Mouse (Mus musculus): ENCODE data around the gene Lmf1.

Gene Lmf1

DNA sequence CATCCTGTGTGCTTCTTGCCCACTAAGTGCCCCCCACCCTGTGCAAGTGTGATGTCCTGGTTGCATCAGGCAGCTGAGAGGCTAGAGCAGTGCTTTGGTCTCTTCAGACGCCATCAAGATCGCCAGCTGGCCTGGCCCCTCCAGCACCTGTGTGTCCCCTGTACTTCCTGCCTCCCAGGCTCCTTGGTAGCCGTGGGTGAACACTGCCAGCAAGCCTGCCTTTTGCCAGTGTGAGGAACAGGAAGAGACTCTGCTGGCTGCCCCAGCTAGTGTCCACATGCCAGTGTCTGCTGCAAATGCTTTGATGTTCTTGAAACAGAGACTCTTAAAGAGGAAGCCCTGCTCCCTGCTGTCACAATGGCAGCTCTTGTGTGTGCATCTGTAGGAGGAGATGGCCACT lies 18.7 kb downstream of the Lmf1 start:
- in situ Hi-C loops (cut with MboI; ENCODE audit: low sequenced_read_pairs) = no loop called here

DNA sequence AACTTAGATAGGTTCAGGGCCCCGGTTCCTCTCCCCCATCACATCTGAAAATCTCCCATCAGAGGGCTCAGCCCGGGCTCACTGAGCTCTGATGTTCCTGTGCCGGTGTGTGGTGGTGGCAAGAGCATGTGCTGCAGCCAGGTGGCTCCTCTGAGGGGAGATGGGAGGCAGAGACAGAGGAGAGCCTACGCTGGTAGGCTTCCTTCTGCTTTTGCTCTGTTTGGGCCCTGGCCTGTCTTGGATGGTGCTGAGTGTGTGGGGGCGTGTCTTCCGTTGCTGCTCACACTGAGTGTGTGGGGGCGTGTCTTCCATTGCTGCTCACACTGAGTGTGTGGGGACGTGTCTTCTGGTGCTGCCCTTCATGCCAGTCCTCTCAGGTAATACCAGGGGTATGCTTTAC lies 23.5 kb downstream of the Lmf1 start:
- in situ Hi-C loops (cut with MboI; ENCODE audit: low sequenced_read_pairs) = no loop called here

DNA sequence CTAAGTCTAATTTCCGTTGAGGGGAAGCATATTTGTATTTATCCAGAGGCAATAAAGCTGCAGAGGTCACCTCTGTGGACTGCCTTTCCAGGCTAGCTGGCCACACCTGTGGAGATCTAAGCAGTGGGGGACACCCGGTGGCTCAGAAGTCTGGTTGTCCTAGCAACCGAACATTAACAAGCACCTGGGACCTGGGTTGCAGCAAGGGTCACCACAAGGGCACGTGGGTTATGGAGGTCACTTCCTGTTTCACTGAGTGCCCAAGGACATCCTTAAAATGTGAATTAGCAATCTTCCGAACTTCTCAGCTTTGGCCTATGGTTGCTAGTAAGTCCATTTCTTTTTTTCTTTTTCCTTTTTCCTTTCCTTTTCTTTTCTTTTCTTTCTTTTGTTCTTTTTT lies 25.3 kb downstream of the Lmf1 start:
- in situ Hi-C loops (cut with MboI; ENCODE audit: low sequenced_read_pairs) = no loop called here

DNA sequence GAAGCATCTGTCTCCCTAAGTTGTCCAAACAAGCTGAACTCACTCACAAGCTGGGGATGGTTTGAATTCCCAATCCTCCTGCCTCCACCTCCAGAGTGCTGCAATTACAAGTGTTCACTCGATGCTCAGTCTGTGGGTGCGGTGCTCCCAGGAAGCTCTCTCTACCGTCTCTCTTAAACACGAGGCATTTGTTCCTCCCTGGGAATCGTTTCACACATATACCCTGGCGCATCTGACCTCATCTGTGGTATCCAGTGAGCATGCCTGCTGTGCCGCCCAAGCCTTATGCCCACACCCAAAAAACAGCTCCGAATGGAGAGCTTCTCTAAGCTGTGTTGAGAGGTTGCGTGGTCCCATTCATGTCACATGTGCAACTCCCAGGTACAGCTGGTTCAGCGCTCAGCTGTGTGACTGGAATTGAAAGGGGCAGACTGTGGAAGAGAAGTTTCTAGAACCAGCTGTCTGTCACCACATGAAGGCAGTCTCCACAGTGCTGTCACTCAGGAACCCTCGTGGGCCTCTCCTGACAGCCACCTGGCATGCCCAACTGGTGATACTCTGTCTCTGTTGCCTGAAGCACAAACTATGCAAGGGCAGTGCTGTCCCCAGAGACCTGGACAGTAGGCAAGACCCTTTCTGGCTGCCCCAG lies 29.4 kb downstream of the Lmf1 start:
- in situ Hi-C loops (cut with MboI; ENCODE audit: low sequenced_read_pairs) = no loop called here

DNA sequence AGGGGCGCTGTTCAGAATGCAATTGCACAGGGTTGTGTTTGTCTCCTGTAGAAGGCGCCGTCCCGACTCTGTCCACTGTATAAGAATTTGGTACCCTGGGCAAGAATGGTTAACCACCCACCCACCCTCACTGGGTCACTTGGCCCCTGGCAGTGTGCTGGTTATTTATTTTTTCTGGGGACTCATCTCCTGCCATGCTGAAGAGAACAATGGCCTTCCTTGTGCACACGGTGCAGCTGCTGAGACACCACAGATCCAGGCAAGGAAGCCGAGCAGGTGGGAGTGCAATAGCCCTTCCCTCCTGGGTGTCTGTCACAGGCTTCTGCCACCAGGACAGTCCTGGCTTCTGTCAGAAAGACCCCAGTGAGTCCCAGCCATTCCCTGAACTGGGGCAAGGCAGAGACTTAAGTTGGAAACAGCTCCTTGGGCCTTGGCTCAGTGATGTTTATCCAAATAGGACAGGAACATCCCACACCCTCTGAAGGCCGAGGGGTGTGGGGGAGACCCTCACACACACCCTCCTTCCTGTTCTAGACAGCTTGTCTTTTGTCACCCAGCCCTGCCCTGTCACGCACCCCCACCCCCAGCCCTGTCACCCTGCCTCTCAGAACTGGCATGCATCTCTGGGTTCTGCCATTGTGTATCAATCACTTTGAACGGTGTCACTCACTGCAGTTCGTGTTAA lies 30.1 kb downstream of the Lmf1 start:
- in situ Hi-C loops (cut with MboI; ENCODE audit: low sequenced_read_pairs) = no loop called here

DNA sequence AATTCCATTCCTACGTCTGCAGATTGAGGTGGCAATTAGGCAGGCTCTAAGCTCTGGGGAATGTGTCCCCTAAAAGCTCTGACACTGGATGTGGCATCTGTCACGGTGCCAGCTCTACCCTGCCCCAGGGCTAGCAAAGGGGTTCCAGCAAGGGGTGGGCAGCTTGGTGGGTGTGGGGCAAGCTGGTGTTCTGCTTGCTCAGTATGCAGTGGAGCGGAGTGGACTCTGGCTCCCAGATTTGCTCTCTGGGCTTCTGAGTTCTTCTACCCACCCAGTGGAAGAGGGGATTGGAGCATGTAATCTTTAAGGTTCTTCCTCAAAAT lies 30.6 kb downstream of the Lmf1 start:
- in situ Hi-C loops (cut with MboI; ENCODE audit: low sequenced_read_pairs) = no loop called here

DNA sequence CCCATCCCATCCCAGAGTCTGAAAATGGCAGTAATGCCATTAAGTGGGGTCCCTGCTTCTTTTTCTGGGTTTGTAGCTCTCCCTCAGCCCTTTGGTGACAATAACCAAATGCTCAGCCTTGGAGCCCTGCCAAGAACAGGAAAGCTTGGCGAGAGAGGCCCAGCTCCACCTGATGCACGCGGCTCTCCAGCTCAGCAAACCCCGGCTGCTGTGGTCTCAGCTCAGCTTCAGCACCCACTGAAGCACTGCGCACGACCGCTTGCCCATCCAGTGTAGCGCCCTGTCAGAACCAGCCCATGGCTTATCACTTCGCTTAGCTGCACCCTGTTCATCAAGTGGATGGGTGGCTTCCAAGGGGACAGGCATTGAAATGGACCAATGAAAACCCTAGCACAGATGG lies 31.3 kb downstream of the Lmf1 start:
- in situ Hi-C loops (cut with MboI; ENCODE audit: low sequenced_read_pairs) = no loop called here

DNA sequence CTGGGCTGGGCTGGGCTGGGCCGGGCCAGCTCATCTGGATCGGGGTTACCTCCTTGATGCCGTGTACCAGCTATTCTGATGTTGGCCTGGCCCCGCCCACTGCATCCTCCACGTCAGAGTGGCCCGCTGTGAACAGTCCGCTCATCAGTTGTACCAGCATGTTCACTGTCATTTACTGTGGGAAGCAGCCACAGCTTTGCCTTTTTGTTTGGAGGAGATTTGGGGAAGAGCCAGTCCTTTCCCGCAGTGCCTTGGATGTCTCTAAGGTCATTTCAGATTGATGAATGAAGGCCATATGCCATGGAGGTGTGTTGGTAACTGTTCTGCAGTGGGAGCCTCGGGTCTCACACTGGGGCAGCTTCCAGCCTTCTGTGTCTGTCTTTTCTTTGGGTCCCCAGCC lies 33.7 kb downstream of the Lmf1 start:
- in situ Hi-C loops (cut with MboI; ENCODE audit: low sequenced_read_pairs) = no loop called here

DNA sequence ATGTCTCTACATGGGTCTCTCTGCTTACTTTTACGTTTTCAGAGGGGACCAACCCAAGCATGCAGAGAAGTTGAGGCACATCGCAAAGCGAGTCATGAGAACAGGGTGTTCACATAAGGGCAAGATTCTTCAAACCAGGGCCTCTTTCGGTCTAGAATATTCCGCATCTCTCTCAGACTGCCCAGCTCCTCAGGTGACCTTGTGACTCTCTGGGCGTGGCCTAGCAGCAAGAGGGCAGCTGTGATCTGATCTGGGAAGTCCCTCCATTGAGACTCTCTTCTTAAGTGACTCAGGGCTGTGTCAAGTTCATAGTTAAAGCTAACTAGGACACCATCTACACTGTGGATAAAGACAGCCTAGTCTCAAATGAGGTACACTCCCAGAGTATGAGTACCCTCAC lies 34.4 kb downstream of the Lmf1 start:
- in situ Hi-C loops (cut with MboI; ENCODE audit: low sequenced_read_pairs) = no loop called here

DNA sequence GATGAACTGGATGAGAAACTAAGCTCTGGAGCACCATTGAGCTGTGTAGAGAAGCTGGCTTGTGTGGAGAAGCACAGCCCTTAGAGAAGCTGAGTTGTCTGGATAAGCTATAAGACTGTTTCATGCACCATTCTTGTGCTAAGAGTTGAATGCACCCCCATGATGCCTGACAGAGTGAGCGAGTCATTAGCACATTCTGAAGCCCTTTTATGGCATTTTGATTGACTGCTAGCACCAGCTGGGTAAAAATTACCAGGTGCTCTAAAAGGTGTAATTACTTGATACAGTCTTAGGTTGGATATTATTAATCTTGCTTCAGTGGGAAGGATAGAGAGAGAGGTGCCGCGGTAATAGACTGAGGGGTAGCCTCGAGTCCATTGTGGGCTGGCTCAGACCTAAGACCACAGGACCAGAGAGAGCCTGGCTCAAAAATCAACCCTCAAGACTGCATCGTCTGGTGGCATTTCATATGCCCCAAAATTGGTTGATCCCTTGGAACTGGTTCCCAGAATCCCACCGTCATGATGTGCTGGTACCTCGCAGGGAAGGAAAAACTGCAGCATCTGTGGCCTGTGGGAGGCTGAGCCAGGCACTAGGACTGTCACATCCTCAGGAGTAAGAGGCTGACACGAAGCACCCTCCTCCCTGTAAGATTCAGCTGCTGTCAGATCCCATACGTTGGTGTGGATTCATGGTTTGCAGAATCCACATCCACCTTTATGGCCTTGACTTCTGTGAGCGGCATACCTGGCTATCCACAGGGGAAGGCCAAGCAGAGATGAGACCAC lies 36.0 kb downstream of the Lmf1 start:
- in situ Hi-C loops (cut with MboI; ENCODE audit: low sequenced_read_pairs) = no loop called here

DNA sequence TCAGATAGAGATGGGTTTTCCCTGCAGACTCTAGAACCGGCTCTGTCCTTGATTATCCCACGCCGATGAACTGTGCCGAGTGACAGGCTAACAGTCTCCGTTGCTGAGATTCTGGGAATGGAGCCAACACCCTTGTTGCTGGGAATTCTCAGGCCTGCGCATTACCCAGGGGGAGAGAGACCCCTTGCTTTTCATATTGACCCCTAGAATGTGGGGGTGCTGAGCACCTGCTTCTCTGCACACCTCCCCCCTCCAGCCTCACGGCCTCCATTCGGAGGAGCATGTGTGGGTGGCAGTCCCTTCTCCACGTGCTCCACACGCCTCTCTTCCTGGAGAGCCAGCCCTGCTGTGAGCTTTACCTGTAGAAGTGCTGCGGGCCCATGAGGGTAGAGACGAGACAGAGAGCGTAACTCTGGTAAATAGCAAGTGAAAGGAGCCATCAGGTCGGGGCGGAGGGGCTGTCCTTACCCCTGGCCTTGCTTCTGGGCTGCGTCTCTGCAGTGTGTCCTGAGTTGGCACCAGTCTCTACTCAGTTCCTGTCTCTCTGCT lies 39.7 kb downstream of the Lmf1 start:
- in situ Hi-C loops (cut with MboI; ENCODE audit: low sequenced_read_pairs) = no loop called here

DNA sequence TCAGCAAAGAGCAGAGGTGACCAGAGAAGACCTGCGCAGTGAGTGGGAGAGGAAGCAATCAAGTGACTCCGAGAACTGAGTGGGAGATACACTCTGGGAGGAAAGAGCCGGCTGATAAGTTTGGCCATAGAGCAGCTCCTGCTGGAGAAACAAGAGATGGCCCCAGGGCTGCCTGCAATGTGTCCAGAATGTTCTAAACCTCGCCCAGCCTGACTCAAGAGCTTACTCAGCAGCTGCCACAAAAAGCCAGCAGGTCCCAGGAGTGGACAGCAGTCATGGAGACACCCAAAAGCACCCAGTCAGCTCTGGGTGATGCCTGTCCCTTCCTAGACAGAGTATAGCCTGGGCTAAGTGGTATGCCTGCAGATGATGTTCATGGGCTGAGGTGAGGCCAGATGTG lies 44.6 kb downstream of the Lmf1 start:
- in situ Hi-C loops (cut with MboI; ENCODE audit: low sequenced_read_pairs) = no loop called here

DNA sequence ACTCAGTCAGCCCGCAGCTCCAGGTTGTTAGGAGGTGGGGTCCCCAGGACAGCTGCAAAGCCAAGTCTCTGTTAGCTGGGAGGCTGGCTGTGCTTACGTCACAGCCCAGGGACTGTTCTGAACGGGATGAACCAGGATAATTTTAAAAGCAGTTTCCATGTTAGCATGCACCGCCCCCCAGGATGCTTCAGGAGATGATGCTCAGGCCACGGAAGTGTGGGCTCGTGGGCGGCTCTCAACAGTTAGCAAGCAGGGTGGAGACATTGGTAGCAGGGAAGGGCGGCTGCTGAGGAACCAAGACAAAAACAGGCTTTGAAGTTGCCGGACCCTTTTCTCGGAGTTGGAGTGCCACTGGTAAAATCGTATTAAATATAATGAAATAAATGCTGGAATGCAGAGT lies 45.0 kb downstream of the Lmf1 start:
- in situ Hi-C loops (cut with MboI; ENCODE audit: low sequenced_read_pairs) = no loop called here

DNA sequence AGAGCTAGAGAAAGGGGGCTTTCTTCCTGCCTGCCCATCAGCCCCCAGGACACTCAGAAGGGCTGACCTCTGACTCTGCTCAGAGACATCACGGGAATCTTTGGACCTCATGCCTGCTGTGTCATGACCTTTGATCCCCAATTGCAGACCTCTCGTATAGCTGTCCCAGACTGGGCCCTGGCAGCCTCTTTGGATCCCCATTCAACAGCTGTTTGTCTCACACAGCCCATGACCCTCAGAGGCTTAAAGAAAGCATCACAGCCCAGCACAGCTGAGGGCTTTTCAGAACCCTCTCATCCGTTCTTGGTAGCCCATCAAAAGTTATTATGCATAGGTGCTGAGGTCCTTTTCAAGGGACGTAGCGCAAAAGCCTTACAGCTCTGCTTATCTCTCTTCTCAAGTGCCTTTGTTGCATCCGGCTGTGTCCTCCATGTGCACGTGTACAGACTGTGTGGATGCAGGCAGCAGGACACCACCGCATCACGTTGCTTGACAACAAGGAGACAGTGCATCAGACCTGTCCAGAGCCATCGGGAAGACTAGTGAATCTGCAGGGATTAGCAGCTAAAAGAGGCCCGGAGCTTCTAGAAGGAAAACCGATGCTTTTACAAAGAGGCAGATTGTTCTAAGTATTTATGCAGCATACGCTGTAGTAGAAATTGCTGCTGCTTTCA lies 45.7 kb downstream of the Lmf1 start:
- in situ Hi-C loops (cut with MboI; ENCODE audit: low sequenced_read_pairs) = no loop called here

DNA sequence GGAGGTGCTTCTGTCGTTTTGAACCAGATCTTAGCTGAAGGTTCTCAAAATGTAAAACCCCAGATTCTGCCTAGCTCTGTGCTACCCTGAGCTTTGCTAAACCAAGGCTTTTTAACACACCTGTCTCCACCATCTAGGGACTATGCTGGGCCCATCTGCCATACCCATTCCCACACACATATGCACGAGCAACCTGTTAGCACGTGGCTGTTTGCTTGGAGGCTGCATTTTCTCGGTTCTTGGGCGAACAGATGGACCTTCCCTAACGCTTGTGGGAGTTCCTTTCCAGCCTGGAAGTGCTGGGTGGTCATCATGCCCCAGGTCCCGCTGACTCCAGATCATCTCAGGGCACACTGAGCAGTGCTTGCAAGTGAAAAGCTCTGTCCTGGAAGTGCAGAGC lies 46.4 kb downstream of the Lmf1 start:
- in situ Hi-C loops (cut with MboI; ENCODE audit: low sequenced_read_pairs) = no loop called here

DNA sequence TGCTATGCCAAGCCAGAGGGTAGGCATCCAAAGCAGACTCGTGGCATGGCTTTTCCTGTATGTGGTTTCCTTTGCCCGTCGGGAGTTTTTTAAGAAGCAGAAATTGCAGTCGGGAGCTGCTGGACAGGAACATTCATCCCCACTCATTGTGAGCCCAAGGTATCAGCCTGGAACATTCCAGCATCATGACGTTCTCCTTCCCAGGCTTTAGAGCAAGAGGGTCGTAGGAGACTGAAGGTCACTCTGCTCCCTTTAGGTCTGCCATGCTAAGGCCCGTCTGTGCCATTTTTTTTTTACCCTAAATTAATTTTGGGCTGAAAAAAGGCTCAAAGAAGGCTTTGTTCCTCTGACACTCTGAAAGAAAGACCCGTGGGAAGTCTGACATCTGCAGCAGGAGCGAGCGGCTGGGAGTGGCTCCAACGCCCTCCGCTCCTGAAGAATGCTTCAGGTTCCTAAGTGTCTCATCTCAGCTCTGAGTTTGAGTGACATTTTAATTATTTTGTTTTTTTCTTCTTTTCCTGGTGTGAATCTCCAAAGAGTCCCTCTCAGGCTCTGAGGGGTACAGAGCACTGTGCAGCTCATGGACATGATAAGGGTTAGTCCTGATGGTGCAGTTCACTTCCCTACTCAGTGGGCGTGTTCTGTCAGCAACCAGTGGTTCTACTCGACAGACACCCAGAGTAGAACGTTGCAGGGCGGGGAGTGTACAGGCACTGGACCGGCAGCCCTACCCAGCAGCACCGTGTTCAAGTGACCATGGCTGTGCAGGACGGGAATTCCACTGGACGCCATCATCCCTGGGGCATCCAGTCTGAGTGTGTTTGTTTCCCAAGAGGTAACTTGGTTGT lies 47.5 kb downstream of the Lmf1 start:
- in situ Hi-C loops (cut with MboI; ENCODE audit: low sequenced_read_pairs) = no loop called here

DNA sequence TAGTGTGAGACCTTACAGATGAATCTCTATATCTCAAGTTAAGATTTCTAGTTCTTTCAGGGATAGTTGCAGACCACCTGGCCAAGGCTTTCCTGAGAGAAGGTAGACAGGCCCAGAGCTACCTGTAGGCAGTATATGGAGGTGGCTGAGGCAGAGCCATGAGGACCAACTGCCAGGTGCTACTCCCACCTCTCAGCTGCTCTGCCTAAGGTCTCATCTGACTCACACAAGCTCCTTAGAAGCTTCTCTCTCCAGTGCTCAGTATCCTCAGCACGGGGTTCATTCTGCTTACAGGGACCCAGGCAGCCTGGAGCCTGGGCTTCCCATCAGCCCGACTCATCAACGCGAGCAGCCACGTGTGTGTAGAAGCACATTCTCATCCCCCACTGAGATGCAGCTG lies 51.4 kb downstream of the Lmf1 start:
- in situ Hi-C loops (cut with MboI; ENCODE audit: low sequenced_read_pairs) = no loop called here

DNA sequence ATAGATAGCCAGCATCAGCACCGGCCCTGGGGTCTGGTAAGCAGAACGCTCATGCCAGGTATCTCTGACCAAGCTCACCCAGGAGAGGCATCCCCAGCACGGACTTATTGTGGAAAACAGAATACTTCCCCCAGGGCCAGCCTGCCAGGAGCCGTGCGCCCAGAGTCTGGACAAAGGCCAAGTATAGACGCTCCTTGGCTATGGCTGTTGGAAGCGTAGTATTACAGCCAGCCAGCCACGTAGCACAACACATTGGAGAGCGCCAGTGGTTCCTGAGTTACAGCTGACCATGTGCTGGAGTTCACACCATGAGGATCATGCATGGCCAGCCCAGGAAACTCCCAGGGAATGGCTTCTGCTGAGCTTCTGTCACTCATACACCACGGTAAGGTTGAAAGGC lies 55.2 kb downstream of the Lmf1 start:
- in situ Hi-C loops (cut with MboI; ENCODE audit: low sequenced_read_pairs) = no loop called here

DNA sequence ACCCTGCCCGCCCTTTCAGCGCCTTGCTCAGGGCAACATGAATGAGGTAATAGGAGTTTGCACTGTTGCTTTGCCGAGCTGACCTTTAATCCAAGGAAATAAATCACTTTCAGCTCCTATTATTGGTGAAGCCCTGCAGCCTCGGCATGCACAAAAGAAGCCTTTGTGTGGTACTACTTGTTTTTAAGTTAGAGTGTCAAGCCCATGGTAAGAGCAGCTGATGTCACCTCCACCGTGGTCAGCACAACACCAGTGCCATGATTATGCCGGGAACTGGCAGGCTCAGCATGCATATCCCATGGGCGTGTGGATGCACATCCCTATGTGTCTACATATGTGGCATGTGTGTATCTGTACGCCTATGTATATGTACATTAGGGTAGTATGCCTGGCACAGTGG lies 56.5 kb downstream of the Lmf1 start:
- in situ Hi-C loops (cut with MboI; ENCODE audit: low sequenced_read_pairs) = no loop called here

DNA sequence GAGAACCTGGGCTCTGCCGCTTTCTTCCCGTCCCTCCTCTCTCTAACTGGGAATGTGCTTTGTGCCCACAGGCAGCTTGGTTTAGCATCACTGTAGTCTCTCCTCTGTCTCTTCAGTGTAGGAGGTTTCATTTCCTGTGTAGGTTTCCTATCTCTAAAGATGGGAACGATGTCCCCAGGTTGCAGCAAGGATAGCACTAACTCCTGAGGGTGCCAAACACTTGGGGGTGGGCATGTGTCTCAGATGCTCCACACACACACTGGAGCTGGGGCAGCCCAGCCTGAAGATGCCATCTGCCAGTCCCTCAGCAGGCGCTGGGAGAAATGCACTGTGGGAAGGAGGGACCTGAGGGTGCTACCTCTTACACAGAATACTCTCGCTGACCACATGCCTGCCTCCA lies 56.9 kb downstream of the Lmf1 start:
- in situ Hi-C loops (cut with MboI; ENCODE audit: low sequenced_read_pairs) = no loop called here

DNA sequence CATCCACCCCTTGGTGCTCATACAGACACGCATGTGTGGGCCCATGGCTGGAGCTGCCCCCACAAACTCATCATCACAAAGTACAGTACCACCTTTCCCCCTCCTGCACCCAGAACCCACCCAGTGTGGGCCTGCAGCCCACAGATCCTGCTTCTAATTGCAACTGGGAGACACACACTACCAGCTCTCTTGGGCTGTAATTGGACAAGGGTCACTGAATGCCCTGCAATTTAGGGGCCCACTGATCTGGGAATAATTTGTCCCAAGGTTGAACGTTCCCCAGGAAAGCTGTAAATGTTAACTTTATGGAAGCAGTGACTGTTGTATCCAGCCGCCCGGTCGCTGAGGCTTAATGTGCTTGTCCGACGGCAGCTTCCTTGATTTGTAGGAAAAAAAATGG lies 59.1 kb downstream of the Lmf1 start:
- in situ Hi-C loops (cut with MboI; ENCODE audit: low sequenced_read_pairs) = no loop called here
